Mouse (Mus musculus): ENCODE data around the gene Gm10309. TPM values are rescaled to one million over a fixed set of nuclear protein-coding genes. Genes with fewer than 3 reads are reported as not detected.
"Not testable (repeated sequence)": the region's sequence is repeated elsewhere in the genome, so short reads cannot be mapped to it uniquely, and the experiment has no call there.

Gene Gm10309
- polyA plus RNA-seq, 1 experiment from 2014 or later: 0.82 TPM

DNA sequence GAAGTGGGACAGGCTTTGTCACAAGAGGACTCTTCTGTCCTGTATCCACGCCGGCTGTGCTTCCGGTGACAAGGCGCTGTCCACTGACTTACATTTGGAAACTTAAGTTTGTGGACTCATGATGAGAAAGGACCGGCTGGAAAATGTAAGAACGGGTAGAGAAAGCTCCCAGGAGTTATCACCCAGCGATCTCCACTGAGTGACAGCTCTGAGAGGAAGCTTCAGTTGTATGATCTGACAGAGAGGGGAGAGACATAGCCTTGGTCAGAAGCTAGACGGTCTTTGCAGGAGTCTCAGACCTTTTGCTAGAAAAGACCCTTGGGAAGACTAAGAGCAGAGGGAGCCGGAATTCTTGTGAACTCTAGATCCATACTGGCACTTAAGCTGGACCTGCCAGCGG lies 15.2 kb downstream of the Gm10309 start:
- Histone ChIP-seq H3K36me3 (peaks cover 3% of the 10 kb centered on the region; the same call in 1 of the 2 replicates), H3K27me3 (replicated peaks) (no peaks in the 10 kb centered on the region), H3K9me3 (no peaks in the 10 kb centered on the region), H3K9ac (no peak overlapping the region), H3K27ac (no peak overlapping the region), H3K4me1 (no peaks in the 10 kb centered on the region), H3K4me3 (no peak overlapping the region), H3K4me2 (replicated peaks) (no peak overlapping the region)
- ATAC-seq (ENCODE audit: low FRiP score, low read depth): no peak
- WGBS: 88% methylated on average over 10 of the region's 10 CpGs

DNA sequence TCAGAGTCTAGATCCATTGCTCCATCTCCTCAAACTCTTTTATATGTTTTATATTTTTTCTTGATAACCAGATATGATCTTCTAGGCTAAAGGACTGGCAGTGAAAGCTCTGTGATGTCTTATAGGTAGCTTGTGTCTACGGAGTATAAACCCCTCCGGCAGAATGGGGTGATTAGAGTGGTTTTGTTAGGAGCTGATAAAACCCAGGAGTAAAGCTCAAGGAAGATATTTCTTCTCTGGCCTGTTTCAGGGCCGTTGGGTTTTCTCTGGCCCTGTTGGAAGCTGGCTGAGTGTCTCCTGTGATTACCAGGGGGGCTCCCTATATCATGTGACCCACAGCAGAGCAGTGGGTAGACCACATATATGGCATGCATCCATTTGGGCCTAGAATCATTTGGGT lies 17.6 kb downstream of the Gm10309 start:
- no peak for ATAC-seq (ENCODE audit: low FRiP score, low read depth)
- H3K4me3 ChIP-seq: no peak overlapping the region
- no peaks in the 10 kb centered on the region for H3K9me3 ChIP-seq
- WGBS: 87% methylated on average over 3 of the region's 3 CpGs
- H3K36me3 ChIP-seq: peaks cover 3% of the 10 kb centered on the region; the same call in 1 of the 2 replicates
- no peak overlapping the region for H3K9ac ChIP-seq
- H3K4me2 ChIP-seq (replicated peaks): no peak overlapping the region
- H3K27me3 ChIP-seq (replicated peaks): no peaks in the 10 kb centered on the region
- H3K27ac ChIP-seq: no peak overlapping the region
- H3K4me1 ChIP-seq: no peaks in the 10 kb centered on the region; the same call in 1 of the 2 replicates

DNA sequence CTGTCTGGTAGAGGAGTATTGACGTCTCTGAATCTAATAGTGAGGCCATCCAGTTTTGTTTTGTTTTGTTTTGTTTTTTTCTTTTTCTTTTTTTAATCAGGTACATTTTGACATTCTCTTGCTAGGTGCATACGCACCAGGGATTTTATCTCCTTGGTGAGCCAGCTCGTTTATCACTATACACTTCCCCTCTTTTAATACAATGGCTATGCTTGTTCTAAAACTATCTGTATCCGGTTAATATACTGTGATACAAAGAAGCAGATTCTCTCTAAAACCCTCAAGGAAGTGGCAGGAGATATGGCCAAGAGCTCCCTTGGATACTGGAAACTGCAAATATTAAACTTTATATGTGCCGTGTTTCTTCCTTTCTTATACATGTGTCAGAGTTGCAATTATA lies 18.4 kb downstream of the Gm10309 start:
- no peak for ATAC-seq (ENCODE audit: low FRiP score, low read depth)
- Histone ChIP-seq H3K9me3 (no peaks in the 10 kb centered on the region), H3K4me3 (no peak overlapping the region), H3K4me2 (replicated peaks) (no peak overlapping the region), H3K36me3 (peaks cover 3% of the 10 kb centered on the region; the same call in 1 of the 2 replicates), H3K4me1 (no peaks in the 10 kb centered on the region; the same call in 1 of the 2 replicates), H3K27me3 (replicated peaks) (no peaks in the 10 kb centered on the region), H3K27ac (no peak overlapping the region), H3K9ac (no peak overlapping the region)
- 91% methylated on average over 5 of the region's 5 CpGs for WGBS

DNA sequence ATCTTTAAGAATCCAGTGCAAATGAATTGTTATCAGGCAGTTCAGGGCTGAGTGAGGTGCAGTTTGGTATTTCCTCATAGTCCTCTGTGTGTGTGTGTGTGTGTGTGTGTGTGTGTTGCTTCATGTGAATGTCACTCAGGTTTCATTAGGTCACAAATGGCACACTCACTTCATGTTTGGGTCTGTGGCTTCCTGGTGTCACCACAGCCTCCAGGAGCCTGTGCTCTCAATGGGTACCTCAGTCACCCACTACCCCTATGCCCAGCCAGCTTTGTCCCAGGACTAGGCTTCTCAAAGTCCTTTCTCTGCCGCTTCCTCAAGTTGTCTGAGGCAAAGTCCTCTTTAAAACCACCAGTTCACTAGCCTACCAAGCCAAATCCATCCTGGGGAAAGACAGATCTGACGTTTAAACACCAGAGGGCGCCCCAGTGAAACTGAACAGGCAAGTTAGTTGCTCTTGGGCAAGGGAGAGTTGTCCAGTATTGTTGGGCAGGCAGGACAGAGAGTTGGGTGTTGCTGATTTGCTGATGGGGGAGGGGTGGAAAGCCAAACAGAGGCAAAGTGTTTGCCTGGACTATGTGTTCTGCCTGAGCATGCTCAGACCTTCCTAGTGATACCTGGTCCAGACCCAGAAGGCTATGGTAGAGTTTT lies 20.8 kb downstream of the Gm10309 start:
- H3K9ac ChIP-seq: no peak overlapping the region
- H3K27ac ChIP-seq: no peak overlapping the region
- WGBS: 11% methylated on average over 3 of the region's 3 CpGs
- H3K27me3 ChIP-seq (replicated peaks): no peaks in the 10 kb centered on the region
- no peak overlapping the region for H3K4me2 ChIP-seq (replicated peaks)
- no peaks in the 10 kb centered on the region for H3K36me3 ChIP-seq
- no peaks in the 10 kb centered on the region; the same call in 1 of the 2 replicates for H3K4me1 ChIP-seq
- H3K9me3 ChIP-seq: no peaks in the 10 kb centered on the region
- no peak overlapping the region for H3K4me3 ChIP-seq
- peak; percentile 48; the same call in 1 of the 2 replicates for ATAC-seq (ENCODE audit: low FRiP score, low read depth)

DNA sequence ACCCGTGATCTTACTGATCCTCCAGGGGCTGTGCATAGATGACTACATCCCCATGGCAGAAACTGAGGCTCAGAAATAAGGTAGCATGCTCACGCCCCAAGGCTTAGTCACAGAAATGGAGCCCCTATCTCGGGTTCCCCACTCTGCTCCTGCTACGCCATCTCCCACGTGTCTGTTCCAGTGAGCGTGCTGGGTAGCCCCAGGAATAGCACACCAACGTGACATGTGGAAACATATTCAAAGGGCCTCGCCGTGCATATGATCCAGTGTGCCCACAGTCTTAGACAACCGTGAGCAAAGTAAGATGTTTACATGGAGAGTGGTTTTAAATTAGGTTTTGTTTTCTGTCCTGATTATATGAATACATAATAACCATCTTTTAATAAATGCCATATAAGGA lies 22.4 kb downstream of the Gm10309 start:
- ATAC-seq (ENCODE audit: low FRiP score, low read depth): no peak
- WGBS: 94% methylated on average over 10 of the region's 10 CpGs
- Histone ChIP-seq H3K27me3 (replicated peaks) (no peaks in the 10 kb centered on the region), H3K4me2 (replicated peaks) (no peak overlapping the region), H3K9ac (no peak overlapping the region), H3K36me3 (no peaks in the 10 kb centered on the region), H3K9me3 (no peaks in the 10 kb centered on the region), H3K27ac (no peak overlapping the region), H3K4me3 (no peak overlapping the region), H3K4me1 (no peaks in the 10 kb centered on the region; the same call in 1 of the 2 replicates)

DNA sequence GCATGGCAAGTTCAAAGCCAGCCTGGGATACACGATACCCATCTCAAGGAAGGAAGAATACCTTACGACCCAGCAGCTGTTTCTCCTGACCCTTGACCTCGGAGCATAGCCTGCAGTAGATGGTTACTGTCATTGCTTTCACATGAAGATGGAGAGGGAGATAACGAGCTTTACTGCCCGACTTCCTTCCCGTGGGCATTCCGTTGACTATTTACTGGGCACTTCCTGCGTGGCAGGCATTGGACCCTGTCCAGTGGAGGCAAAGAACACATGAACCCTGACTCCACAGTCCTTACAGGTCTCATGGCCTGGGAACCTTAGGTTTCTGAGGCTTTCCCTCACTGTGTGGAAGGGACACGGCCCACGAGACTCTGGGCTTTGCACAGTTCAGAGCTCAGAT lies 25.6 kb downstream of the Gm10309 start:
- Histone ChIP-seq H3K27ac (no peak overlapping the region), H3K9me3 (no peaks in the 10 kb centered on the region), H3K4me3 (no peak overlapping the region), H3K27me3 (replicated peaks) (no peaks in the 10 kb centered on the region), H3K36me3 (no peaks in the 10 kb centered on the region), H3K4me1 (no peaks in the 10 kb centered on the region; the same call in 1 of the 2 replicates), H3K4me2 (replicated peaks) (no peak overlapping the region), H3K9ac (no peak overlapping the region)
- no peak for ATAC-seq (ENCODE audit: low FRiP score, low read depth)
- 78% methylated on average over 10 of the region's 10 CpGs for WGBS

DNA sequence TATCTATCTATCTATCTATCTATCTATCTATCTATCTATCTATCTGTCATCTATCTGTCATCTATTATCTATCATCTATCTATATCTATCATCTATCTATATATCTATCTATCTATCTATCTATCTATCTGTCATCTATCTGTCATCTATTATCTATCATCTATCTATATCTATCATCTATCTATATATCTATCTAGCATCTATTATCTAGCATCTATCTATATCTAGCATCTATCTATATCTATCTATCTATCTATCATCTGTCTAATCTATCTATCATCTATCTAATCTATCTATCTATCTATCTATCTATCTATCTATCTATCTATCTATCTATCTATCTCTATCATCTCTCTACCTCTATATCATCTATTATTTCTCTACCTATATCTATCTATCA lies 27.6 kb downstream of the Gm10309 start:
- H3K9me3 ChIP-seq; H3K4me1 ChIP-seq; ATAC-seq (ENCODE audit: low FRiP score, low read depth); H3K4me3 ChIP-seq; H3K27me3 ChIP-seq (replicated peaks); H3K36me3 ChIP-seq; H3K4me2 ChIP-seq (replicated peaks); H3K9ac ChIP-seq; H3K27ac ChIP-seq: not testable (repeated sequence)

DNA sequence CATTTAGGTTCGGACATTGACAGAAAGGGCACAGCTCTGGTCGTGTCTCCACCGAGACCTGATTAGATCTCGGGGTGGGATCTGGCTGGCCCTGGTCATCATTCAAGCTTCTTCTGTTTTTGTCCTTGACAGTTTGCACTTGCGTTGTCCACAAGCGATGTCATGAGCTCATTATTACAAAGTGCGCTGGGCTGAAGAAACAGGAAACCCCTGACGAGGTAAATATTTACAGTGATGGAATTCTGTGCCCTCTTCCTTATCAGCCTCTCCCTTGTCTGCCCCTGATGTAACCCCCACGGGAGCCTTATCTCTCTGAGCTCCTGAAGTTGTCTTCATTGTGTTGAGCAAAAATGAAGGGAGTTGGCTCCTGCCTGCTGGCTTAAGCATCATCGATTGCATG lies 28.4 kb downstream of the Gm10309 start:
- Histone ChIP-seq H3K4me1 (no peaks in the 10 kb centered on the region), H3K9me3 (no peaks in the 10 kb centered on the region), H3K27me3 (replicated peaks) (no peaks in the 10 kb centered on the region), H3K36me3 (no peaks in the 10 kb centered on the region), H3K9ac (no peak overlapping the region), H3K4me2 (replicated peaks) (no peak overlapping the region), H3K27ac (no peak overlapping the region), H3K4me3 (no peak overlapping the region)
- no peak for ATAC-seq (ENCODE audit: low FRiP score, low read depth)
- WGBS: 90% methylated on average over 10 of the region's 10 CpGs

DNA sequence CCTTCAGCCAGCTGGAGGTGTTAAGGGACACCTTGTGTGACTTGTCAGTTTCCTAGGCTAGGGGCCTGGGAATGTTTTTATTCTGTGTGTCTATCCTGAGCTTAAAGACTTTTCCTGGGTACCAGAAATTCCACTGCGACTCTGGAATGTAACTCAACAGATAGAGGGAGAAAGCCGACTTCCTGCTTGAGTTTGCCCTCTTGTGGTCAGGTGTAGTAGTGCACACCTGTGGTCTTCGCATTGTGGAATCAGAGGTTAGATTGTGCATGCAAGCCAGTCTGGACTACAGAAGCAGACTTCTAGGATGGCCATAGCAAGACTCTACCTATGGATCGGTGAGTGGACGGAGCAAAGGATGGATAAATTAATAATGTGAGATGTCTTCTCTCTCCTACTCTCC lies 33.3 kb downstream of the Gm10309 start:
- H3K27me3 ChIP-seq (replicated peaks): no peaks in the 10 kb centered on the region
- WGBS: 43% methylated on average over 5 of the region's 5 CpGs

DNA sequence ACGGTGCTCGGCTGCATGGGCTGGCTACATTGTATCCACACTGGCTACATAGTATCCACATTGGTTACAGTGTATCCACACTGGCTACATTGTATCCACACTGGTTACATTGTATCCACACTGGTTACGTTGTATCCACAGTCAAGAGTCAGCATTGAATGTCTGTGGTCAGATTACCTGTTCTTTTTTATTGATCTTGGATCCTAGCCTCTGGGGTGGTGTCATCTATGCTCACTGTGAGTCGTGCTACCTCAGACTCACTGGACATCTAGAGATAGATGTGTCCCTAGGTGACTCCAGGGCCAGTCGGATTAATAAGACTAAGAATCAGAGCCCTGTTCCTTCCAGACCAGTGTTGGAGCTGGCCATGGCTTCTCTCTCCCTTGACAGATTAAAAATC lies 34.9 kb downstream of the Gm10309 start:
- H3K27me3 ChIP-seq (replicated peaks): no peaks in the 10 kb centered on the region
- WGBS: 86% methylated on average over 5 of the region's 5 CpGs
- H3K4me2 ChIP-seq (replicated peaks): no peak overlapping the region

More for the DNA sequence above, 33.3 kb downstream of the Gm10309 start:
- Histone ChIP-seq H3K4me3 (no peak overlapping the region), H3K9ac (no peak overlapping the region), H3K9me3 (no peaks in the 10 kb centered on the region), H3K36me3 (no peaks in the 10 kb centered on the region), H3K4me2 (replicated peaks) (no peak overlapping the region), H3K4me1 (peaks cover 7% of the 10 kb centered on the region; the same call in 1 of the 2 replicates), H3K27ac (no peak overlapping the region)
- ATAC-seq (ENCODE audit: low FRiP score, low read depth): no peak

DNA sequence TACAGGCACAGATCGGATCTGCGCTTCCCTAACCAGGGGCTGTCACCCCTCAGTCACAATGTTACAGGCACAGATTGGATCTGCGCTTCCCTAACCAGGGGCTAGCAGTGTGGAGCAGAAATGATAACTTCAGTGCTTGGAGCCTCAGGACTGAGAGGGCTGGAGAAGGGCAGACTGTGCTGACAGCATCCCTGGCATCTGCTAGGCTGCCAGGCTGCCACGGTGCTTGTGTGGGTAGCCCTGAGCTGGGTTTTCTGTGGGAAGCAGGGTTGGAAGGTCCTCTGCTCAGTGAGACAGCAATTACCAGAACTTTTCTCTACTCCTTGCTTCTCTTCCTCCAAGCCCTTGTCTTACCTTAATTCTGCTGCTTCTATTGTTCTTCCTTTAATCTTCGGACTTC lies 37.1 kb downstream of the Gm10309 start:
- WGBS: 86% methylated on average over 5 of the region's 5 CpGs
- ATAC-seq (ENCODE audit: low FRiP score, low read depth): no peak
- Histone ChIP-seq H3K27me3 (replicated peaks) (no peaks in the 10 kb centered on the region), H3K27ac (no peak overlapping the region), H3K4me2 (replicated peaks) (no peak overlapping the region), H3K4me3 (no peak overlapping the region), H3K4me1 (peaks cover 24% of the 10 kb centered on the region), H3K36me3 (no peaks in the 10 kb centered on the region), H3K9ac (no peak overlapping the region), H3K9me3 (no peaks in the 10 kb centered on the region)

More for the DNA sequence above, 34.9 kb downstream of the Gm10309 start:
- H3K27ac ChIP-seq: no peak overlapping the region
- no peak for ATAC-seq (ENCODE audit: low FRiP score, low read depth)
- H3K9ac ChIP-seq: no peak overlapping the region
- no peaks in the 10 kb centered on the region for H3K9me3 ChIP-seq
- peaks cover 16% of the 10 kb centered on the region for H3K4me1 ChIP-seq
- no peak overlapping the region for H3K4me3 ChIP-seq
- no peaks in the 10 kb centered on the region for H3K36me3 ChIP-seq

DNA sequence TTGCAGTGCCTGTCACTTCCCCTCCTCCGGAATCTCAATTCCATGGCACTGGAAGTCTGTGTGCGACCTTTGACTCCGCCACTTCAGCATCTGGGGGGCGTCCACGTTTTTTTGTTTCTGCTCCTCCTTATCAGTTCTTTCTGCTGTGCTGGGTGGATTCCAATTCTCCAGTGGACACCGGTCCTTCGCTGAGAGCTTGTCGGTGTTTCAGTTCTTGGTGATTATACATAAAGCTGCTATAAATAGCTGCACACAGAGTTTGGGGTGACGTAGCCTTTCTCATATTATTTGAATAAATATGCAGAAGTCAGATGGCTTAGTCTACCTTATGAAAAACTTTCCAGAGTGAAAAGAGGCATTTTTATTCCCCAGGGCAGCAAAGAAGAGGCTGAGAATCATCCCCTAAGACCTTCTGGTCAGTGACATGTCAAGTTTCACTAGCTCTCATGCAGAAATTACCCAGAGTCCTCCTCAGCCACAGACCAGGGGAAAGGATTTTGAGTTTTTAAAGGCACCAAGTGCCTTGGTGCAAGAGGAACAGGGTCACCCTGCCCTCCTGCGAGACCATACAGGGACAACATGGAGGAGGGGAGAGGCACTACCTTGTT lies 37.6 kb downstream of the Gm10309 start:
- Histone ChIP-seq H3K4me1 (peaks cover 24% of the 10 kb centered on the region), H3K27me3 (replicated peaks) (no peaks in the 10 kb centered on the region)

DNA sequence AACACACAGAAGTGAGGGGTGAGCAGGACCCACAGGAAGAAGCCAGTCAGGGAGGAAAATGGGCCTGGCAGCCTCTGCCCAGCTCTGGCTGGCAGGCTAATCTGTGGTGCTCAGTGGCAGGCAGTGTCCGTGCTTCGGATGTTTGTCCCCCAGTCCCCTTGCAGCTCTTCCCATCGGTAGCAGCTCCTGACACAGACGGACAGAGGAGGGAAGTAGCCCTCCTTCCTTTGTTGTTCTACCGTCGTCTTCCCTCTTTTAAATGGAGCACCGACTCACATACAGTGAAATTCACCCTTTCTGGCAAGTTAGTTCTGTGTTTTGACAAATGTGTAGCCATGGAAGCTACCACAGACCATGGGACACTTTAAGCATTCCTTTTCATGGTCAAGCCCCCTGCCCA lies 38.2 kb downstream of the Gm10309 start:
- WGBS: 68% methylated on average over 7 of the region's 7 CpGs
- Histone ChIP-seq H3K4me1 (peaks cover 24% of the 10 kb centered on the region), H3K9ac (no peak overlapping the region), H3K27me3 (replicated peaks) (no peaks in the 10 kb centered on the region), H3K27ac (no peak overlapping the region), H3K9me3 (no peaks in the 10 kb centered on the region), H3K36me3 (no peaks in the 10 kb centered on the region), H3K4me2 (replicated peaks) (no peak overlapping the region), H3K4me3 (no peak overlapping the region)
- no peak for ATAC-seq (ENCODE audit: low FRiP score, low read depth)

More for the DNA sequence above, 37.6 kb downstream of the Gm10309 start:
- H3K9ac ChIP-seq: no peak overlapping the region
- H3K4me2 ChIP-seq (replicated peaks): no peak overlapping the region
- H3K9me3 ChIP-seq: no peaks in the 10 kb centered on the region
- no peak overlapping the region for H3K27ac ChIP-seq
- H3K4me3 ChIP-seq: no peak overlapping the region
- no peak for ATAC-seq (ENCODE audit: low FRiP score, low read depth)
- H3K36me3 ChIP-seq: no peaks in the 10 kb centered on the region
- WGBS: 77% methylated on average over 10 of the region's 10 CpGs
